Mouse (Mus musculus): ENCODE measurements around the gene Nek3.
"Not testable (repeated sequence)": the region's sequence is repeated elsewhere in the genome, so short reads cannot be mapped to it uniquely, and the experiment has no call there.

Gene Nek3

GRCm38 (mm10) chr8:22143764-22144491 is 22.3 kb downstream of the Nek3 start:
- no peak for DNase-seq (ENCODE audit: low spot score in 2 of 2)

DNA sequence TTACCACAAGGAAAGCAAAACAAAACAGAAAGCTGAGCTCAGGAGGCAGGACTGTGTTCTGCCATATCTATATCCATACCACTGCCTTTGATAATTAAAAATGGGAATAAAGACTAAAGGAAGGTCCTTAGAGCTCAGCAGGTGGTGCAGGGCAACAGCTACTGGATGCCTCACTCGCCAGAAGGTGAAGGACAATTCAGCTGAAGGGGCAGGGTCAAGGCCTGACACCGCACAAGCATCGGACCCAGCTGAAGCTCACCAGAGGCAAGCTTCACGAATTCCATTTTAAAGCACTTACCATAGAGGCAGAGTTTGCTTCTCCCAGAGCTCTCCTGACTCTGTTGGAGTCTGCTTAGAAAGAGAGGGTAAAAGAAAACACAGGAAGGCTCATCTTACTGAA is 23.6 kb downstream of the Nek3 start:
- no peak for DNase-seq (ENCODE audit: low spot score in 2 of 2)

DNA sequence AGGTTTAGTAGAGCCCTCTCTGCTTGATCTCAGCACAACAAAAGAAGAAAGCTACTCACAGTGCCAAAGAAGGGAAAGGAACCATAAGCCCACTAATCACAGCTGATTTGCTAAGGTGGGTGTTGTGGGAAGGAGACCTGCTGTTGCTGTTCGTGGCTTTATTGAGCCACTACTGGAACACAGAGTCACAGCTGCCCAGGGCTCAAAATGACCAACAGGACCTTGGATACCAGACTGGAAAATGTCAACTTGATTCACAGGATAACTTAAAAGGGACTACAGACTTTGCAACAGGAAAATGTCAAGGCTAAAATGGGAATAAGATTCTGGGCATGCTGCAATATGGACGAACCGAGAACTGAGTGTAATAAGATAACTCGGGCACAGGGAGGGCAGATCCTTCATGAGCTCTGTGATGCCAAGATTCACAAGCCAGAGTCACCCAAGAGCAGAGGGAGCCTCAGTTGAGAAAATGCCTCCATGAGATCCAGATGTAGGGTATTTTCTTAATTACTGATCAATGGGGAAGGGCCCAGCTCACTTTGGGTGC is 24.3 kb downstream of the Nek3 start:
- DNase-seq (ENCODE audit: low spot score in 2 of 2) = no peak

DNA sequence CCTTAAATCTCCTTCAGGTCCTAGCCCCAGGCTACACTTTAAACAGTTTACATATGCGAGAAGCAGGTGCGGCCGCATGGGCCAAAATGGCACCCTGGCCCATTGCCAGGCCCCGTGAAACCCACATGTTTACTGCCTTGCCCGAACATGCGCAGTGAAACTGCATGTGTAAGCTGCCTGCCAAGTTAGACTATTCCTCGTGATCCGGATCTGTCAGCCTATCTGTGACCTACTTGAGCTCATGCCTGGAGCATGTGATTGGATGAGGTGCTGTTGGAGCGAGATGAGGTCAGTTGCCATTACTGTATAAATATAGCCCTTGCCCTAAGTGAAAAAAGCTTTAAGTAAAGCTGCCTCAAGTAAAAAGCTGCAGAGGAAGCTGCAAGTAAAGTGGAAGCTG is 29.8 kb downstream of the Nek3 start:
- DNase-seq (ENCODE audit: low spot score in 2 of 2) = not testable (repeated sequence)

DNA sequence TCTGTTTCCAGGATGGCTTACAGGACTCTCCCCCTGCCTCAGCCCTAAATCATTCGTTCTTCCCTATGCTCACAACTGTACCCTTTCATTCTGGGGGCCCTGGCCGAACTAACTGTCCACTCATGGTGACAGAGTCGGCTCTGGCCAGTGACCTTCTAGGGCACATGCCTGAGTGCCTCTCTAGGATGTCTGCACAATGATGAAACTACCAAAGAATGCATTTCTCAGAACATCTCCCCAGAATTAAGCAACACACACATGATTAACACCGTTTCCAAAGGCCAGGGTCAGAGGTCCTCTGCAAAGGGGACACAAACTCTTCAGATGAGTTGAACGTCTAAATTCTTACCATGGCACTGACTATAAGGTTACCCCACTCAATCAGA is 31.5 kb downstream of the Nek3 start:
- no peak for DNase-seq (ENCODE audit: low spot score in 2 of 2)

- DNase-seq (ENCODE audit: low spot score in 2 of 2) = no peak
These were observed 32.0 kb downstream of the Nek3 start for GRCm38 (mm10) chr8:22134078-22134749.

DNA sequence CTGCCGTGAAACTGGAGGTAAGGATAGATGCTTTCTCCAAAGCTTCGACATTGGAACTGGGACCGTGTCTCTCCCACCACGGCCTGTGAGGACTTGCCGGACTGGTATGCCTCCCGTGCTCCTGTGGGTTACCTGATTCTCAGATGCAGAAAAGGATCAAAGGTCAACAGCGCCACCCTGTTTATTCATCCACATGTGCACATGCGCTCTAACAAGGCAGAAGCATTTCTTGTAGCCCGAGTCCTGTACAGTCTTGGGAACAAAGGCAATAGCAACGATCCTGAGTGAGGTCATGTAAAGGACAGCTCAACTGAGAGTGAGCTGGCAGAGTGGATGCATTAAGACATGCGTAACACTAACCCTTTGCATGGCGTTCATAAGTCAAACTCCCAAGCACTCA is 34.2 kb downstream of the Nek3 start:
- DNase-seq (ENCODE audit: low spot score in 2 of 2) = no peak

DNA sequence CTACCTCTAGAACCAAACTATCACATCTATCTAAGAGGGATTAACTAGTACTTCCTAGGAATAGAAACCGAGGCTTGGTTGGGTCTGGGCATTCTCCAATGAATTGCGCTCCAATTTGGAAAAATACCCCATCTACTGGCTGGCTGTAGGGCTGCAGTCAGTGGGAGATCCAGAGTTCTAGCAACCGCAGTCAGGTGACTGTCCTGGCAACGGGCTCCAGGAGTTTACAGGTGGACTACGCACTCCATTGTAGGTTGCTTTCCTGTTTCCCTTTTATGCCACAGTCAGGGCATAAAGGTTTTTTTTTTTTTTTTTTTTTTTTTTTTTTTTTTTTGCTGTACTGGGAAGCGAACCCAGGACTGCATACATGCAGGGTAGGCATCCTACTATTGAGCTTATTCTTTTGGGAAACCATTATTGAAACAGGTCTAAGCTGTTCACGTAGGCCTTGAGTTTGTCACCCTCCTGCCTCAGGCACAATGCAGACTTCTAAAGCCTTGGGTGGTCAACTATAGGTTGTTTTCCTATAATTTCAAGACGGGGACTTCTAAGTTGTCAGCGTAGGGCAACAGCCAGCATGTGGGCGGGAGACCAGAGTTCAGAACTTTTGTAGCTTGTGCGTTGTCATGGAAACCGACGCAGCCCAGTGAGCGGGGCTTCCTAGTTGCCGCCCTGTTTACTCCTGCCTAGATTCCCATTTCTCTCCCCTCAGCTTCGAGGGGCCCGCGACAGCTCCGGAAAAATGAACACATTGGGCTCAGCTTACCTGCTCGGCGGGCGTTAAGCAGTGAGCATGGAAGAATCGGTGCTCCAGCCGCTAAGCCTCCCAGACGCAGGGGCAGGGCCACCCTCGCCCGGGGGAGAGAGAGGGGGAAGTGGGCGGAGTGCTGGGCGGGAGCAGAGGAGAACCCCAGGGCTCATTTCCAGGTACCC is 41.7 kb downstream of the Nek3 start, which contains the start of gene Nek5:
Gene Nek5, minus strand, starts transcription at position 834 of the 933 bp plus-strand sequence.
- DNase-seq (ENCODE audit: low spot score in 2 of 2) = no peak

DNA sequence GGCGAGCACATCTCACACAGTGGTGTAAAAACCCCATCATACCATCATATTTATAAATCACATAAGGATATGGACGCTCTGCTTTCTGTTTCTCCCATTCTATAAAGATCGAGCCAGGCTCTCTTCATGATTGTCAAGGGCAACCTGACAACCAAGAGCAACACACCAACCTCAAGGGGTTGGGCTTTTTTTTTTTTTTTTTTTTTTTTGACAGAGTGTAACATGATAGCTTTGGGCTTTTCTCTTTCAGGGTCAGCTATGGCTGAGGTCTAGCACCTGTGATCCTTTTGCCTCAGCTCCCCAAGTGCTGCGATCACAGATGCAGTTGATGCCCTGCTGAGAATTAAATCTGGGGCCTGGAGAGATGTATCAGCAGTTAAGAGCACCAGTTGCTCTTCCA is 59.2 kb downstream of the Nek3 start:
- DNase-seq (ENCODE audit: low spot score in 2 of 2) = no peak

DNA sequence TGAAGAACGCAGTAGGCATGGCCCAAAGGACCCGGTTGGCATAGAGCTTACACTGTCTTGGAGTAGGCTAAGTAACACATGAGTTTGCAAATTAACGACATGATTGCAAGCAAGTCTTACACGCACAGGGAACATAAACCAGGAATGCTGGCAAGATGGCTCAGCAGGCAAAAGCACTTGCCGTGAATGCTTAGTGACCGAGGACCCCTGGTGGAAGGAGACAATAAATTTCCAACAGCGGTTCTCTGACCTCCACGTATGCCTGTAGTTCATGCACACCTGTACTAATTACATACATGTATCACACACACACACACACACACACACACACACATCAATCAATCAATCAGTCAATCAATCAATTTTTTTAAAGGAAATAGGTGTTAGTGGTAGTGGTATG is 74.7 kb downstream of the Nek3 start:
- DNase-seq (ENCODE audit: low spot score in 2 of 2) = no peak

DNA sequence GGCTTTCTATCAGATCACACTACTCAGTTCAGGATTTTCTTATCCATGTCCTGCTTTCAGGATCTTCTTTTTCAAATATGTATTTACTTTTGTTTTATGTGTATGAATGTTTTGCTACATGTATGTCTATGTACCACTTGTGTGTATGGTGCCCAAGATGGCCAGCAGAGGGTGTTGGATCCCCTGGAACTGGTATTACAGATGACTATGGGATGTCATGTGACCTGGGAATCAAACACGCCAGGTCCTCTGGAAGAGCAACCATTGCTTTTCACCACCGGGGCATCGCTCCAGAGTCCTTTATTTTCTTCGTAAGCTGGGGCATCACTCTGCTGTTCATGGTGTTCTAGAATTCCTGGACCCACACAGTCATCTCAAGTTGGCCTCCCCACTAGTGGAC is 77.0 kb downstream of the Nek3 start:
- no peak for DNase-seq (ENCODE audit: low spot score in 2 of 2)

DNA sequence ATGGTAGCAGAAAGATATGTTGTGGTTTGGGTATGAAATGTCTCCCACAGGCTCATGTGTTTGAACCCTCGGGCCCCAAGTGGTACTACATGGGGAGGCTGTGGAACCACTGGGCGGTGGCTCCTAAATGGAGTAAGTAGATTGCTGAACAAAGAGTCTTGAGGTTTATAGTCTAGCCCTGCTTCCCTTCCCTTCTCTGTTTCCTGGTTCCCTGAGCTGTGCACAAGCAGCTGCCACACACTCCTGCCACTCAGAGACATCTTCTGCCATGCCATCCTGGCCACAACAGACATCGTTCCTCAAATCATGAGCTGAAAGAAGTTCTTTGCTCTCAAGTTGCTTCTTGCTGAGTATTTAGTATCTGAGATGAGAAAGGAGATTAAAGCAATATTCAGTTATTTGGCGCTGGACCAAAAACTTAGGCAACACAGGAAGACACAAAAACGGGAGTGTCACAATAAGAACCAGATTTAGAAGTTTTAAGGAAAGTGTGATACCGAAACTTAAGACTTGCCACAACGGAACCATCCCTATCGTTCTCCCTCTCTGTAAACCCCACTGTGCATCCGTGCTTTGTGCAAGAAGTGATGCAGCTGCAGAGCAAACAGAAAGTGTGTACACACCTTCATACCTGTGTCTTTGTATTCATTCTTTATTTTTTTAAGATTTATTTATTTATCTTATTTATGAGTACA is 86.8 kb downstream of the Nek3 start:
- DNase-seq (ENCODE audit: low spot score in 2 of 2) = no peak

All from frontal cortex, postnatal 14 days (tissue).